Mouse (Mus musculus) skeletal muscle tissue, adult 2 months (tissue): ENCODE results near the gene Esrra.

ENCODE experiments used
- DNase-seq: peaks from one replicate; pipeline ENCODE4 v3.0.0-alpha.2; 2012; ENCODE audit warnings: low read depth, low spot score

Gene Esrra

GRCm38 (mm10) chr19:6941372-6942248 is 20.0 kb upstream of the Esrra start, which contains the start of gene Bad:
Bad (plus strand) TSS chr19:6941861.
- DNase-seq = peak; percentile 95

GRCm38 (mm10) chr19:6940396-6941351 is 19.1 kb upstream of the Esrra start:
- DNase-seq = no peak

- DNase-seq = no peak
These were observed 17.7 kb upstream of the Esrra start for GRCm38 (mm10) chr19:6939106-6940002.

- no peak for DNase-seq
These were observed 16.2 kb upstream of the Esrra start for GRCm38 (mm10) chr19:6937541-6938465.

GRCm38 (mm10) chr19:6936299-6936698 is 14.7 kb upstream of the Esrra start:
- DNase-seq = no peak

- no peak for DNase-seq
These were observed 12.8 kb upstream of the Esrra start, which contains the start of gene Kcnk4 for GRCm38 (mm10) chr19:6934195-6934977. Kcnk4 (minus strand) TSS chr19:6934515.

- DNase-seq = no peak
These were observed 12.0 kb upstream of the Esrra start for GRCm38 (mm10) chr19:6933436-6934194.

GRCm38 (mm10) chr19:6933102-6933435 is 11.5 kb upstream of the Esrra start:
- DNase-seq = no peak

GRCm38 (mm10) chr19:6932018-6932417 is 10.4 kb upstream of the Esrra start:
- DNase-seq = no peak

- DNase-seq = no peak
These were observed 9.4 kb upstream of the Esrra start for GRCm38 (mm10) chr19:6931002-6931401.

- no peak for DNase-seq
These were observed 6.5 kb upstream of the Esrra start for GRCm38 (mm10) chr19:6928080-6928479.

- DNase-seq = no peak
These were observed 5.1 kb upstream of the Esrra start for GRCm38 (mm10) chr19:6926559-6927255.

GRCm38 (mm10) chr19:6925611-6926329 is 4.2 kb upstream of the Esrra start:
- DNase-seq = no peak

GRCm38 (mm10) chr19:6925307-6925573 is 3.6 kb upstream of the Esrra start, which contains the start of gene Catsperz:
Catsperz (minus strand) TSS chr19:6925380.
- no peak for DNase-seq

GRCm38 (mm10) chr19:6924461-6925306 is 3.1 kb upstream of the Esrra start:
- no peak for DNase-seq

GRCm38 (mm10) chr19:6922901-6923735 is 1.5 kb upstream of the Esrra start:
- DNase-seq = no peak
